Mouse (Mus musculus): ENCODE measurements around the gene Hnrnph1.

GRCm38 (mm10) chr11:50355395-50355794 lies 21.4 kb upstream of the Hnrnph1 start:
- TF ChIP-seq POLR2A (IDR thresholded peaks at IDR 0.05; ENCODE audit: control insufficient read depth, low read depth, low read length): no peak
- TF ChIP-seq CTCF (IDR thresholded peaks at IDR 0.05; ENCODE audit: control insufficient read depth, insufficient read depth, insufficient replicate concordance, low read depth, low read length): no peak
